Mouse (Mus musculus) heart, embryonic 13.5 days (tissue): Measurements from ENCODE around the gene Kcnk18. TPM values are rescaled to one million over a fixed set of nuclear protein-coding genes. Genes with fewer than 3 reads are reported as not detected.

Experiments
- ATAC-seq: fragments of 200-750 bp; cut with Nextera tagmentation; 2 replicates; pipeline ENCODE4 v1.8.0; 2017; ENCODE audit warnings: moderate TSS enrichment; ENCODE audit not compliant: insufficient number of reproducible peaks, low FRiP score, low TSS enrichment; ENCODE audit errors: extremely low read depth
- H3K27ac ChIP-seq: fragments of 300-500 bp; sonication (generic); replicated peaks from 2 replicates; pipeline ENCODE4 v1.5.1; 2015; ENCODE audit warnings: moderate library complexity, mild to moderate bottlenecking, inconsistent platforms
- H3K27me3 ChIP-seq: fragments of 300-500 bp; sonication (generic); replicated peaks from 2 replicates; pipeline ENCODE4 v1.6.1; 2015; ENCODE audit warnings: mild to moderate bottlenecking, inconsistent platforms
- H3K36me3 ChIP-seq: fragments of 300-500 bp; sonication (generic); 2 replicates; pipeline ENCODE4 v1.6.1; 2015; ENCODE audit warnings: mild to moderate bottlenecking, inconsistent platforms
- H3K4me1 ChIP-seq: fragments of 300-500 bp; sonication (generic); 2 replicates; pipeline ENCODE4 v1.6.1; 2015; ENCODE audit warnings: inconsistent platforms
- H3K4me2 ChIP-seq: fragments of 300-500 bp; sonication (generic); 2 replicates; pipeline ENCODE4 v1.6.1; 2015; ENCODE audit warnings: inconsistent platforms, mild to moderate bottlenecking, moderate library complexity
- H3K4me3 ChIP-seq: fragments of 300-500 bp; sonication (generic); 2 replicates; pipeline ENCODE4 v1.5.1; 2015; ENCODE audit warnings: moderate library complexity, mild to moderate bottlenecking, inconsistent platforms
- H3K9ac ChIP-seq: fragments of 300-500 bp; sonication (generic); 2 replicates; pipeline ENCODE4 v1.6.1; 2015; ENCODE audit warnings: inconsistent platforms, mild to moderate bottlenecking, moderate library complexity
- H3K9me3 ChIP-seq: fragments of 300-500 bp; sonication (generic); 2 replicates; pipeline ENCODE4 v1.6.1; 2016; ENCODE audit warnings: inconsistent platforms
- WGBS: fragments of 180-500 bp; shearing (Covaris S2); methylation state at CpG from one replicate; pipeline ENCODE4 v1.1.7; 2015; ENCODE audit warnings: mixed read lengths; 5-methylcytosine and 5-hydroxymethylcytosine counted together
- polyA plus RNA-seq: library from polyadenylated mRNA; unstranded; fragments of >200 nt; fragmentation: Nextera tagmentation; extraction: Ambion mirVana; gene quantifications from 2 replicates; pipeline ENCODE4 v1.2.1, GENCODE M21; 2015

Gene Kcnk18
- polyA plus RNA-seq, 1 experiment from 2014 or later: not detected

GRCm38 (mm10) chr19:59192491-59192890 is 26.5 kb upstream of the Kcnk18 start:
- Histone ChIP-seq H3K4me3 (no peak overlapping the region), H3K27ac (no peak overlapping the region), H3K4me2 (no peak overlapping the region), H3K27me3 (peaks cover 96% of the 10 kb centered on the region), H3K36me3 (no peaks in the 10 kb centered on the region), H3K9ac (no peak overlapping the region), H3K9me3 (no peaks in the 10 kb centered on the region), H3K4me1 (peaks cover 9% of the 10 kb centered on the region)
- WGBS: 2% methylated on average over 2 of the region's 2 CpGs
- no peak for ATAC-seq

- H3K36me3 ChIP-seq: no peaks in the 10 kb centered on the region
- WGBS: 2% methylated on average over 10 of the region's 10 CpGs
- ATAC-seq: no peak
- H3K27me3 ChIP-seq: peaks cover 96% of the 10 kb centered on the region
- H3K4me2 ChIP-seq: peak overlapping the region; percentile 63
- peaks cover 9% of the 10 kb centered on the region for H3K4me1 ChIP-seq
- no peaks in the 10 kb centered on the region for H3K9me3 ChIP-seq
- no peak overlapping the region for H3K27ac ChIP-seq
- no peak overlapping the region; the same call in 1 of the 2 replicates for H3K9ac ChIP-seq
- H3K4me3 ChIP-seq: peak overlapping the region; percentile 39
Observed at GRCm38 (mm10) chr19:59193456-59193855, 25.6 kb upstream of the Kcnk18 start.

GRCm38 (mm10) chr19:59193986-59194820 is 24.8 kb upstream of the Kcnk18 start:
- H3K9ac ChIP-seq: peak overlapping the region; percentile 47
- H3K27me3 ChIP-seq: peaks cover 92% of the 10 kb centered on the region
- H3K9me3 ChIP-seq: peaks cover under 1% of the 10 kb centered on the region; the same call in 1 of the 2 replicates
- under 1% methylated on average over 50 of the region's 50 CpGs for WGBS
- peak overlapping the region; percentile 39 for H3K4me3 ChIP-seq
- peaks cover 9% of the 10 kb centered on the region for H3K4me1 ChIP-seq
- H3K27ac ChIP-seq: no peak overlapping the region
- H3K36me3 ChIP-seq: no peaks in the 10 kb centered on the region
- peak overlapping the region; percentile 63 for H3K4me2 ChIP-seq
- ATAC-seq: no peak

- no peak overlapping the region for H3K27ac ChIP-seq
- no peak for ATAC-seq
- H3K4me1 ChIP-seq: peaks cover 9% of the 10 kb centered on the region
- peaks cover 8% of the 10 kb centered on the region for H3K9me3 ChIP-seq
- H3K36me3 ChIP-seq: no peaks in the 10 kb centered on the region
- WGBS: 16% methylated on average over 9 of the region's 9 CpGs
- H3K9ac ChIP-seq: no peak overlapping the region
- no peak overlapping the region for H3K4me2 ChIP-seq
- H3K27me3 ChIP-seq: peaks cover 86% of the 10 kb centered on the region
- H3K4me3 ChIP-seq: no peak overlapping the region
Observed at GRCm38 (mm10) chr19:59195181-59195770, 23.7 kb upstream of the Kcnk18 start.

GRCm38 (mm10) chr19:59196111-59196666 is 22.8 kb upstream of the Kcnk18 start:
- Histone ChIP-seq H3K27ac (no peak overlapping the region), H3K27me3 (peaks cover 76% of the 10 kb centered on the region), H3K4me2 (no peak overlapping the region), H3K9ac (no peak overlapping the region), H3K9me3 (peaks cover 10% of the 10 kb centered on the region), H3K36me3 (no peaks in the 10 kb centered on the region), H3K4me1 (peaks cover 9% of the 10 kb centered on the region), H3K4me3 (no peak overlapping the region; the same call in 1 of the 2 replicates)
- WGBS: 5% methylated on average over 15 of the region's 15 CpGs
- no peak for ATAC-seq

- no peak overlapping the region for H3K4me3 ChIP-seq
- H3K4me1 ChIP-seq: peaks cover 9% of the 10 kb centered on the region
- no peak overlapping the region for H3K27ac ChIP-seq
- H3K27me3 ChIP-seq: peaks cover 57% of the 10 kb centered on the region
- H3K4me2 ChIP-seq: no peak overlapping the region
- peaks cover 10% of the 10 kb centered on the region for H3K9me3 ChIP-seq
- 31% methylated on average over 7 of the region's 7 CpGs for WGBS
- H3K9ac ChIP-seq: no peak overlapping the region
- no peak for ATAC-seq
- no peaks in the 10 kb centered on the region for H3K36me3 ChIP-seq
Observed at GRCm38 (mm10) chr19:59198161-59198560, 20.9 kb upstream of the Kcnk18 start.

GRCm38 (mm10) chr19:59208475-59208874 is 10.5 kb upstream of the Kcnk18 start:
- H3K9ac ChIP-seq: no peak overlapping the region
- 30% methylated on average over 5 of the region's 5 CpGs for WGBS
- H3K27me3 ChIP-seq: peaks cover 36% of the 10 kb centered on the region
- no peak overlapping the region for H3K4me2 ChIP-seq
- no peak for ATAC-seq
- peaks cover 4% of the 10 kb centered on the region; the same call in 1 of the 2 replicates for H3K4me1 ChIP-seq
- H3K9me3 ChIP-seq: no peaks in the 10 kb centered on the region
- no peaks in the 10 kb centered on the region for H3K36me3 ChIP-seq
- no peak overlapping the region for H3K27ac ChIP-seq
- no peak overlapping the region for H3K4me3 ChIP-seq

GRCm38 (mm10) chr19:59208986-59209385 is 10.0 kb upstream of the Kcnk18 start:
- Histone ChIP-seq H3K9me3 (no peaks in the 10 kb centered on the region), H3K4me2 (no peak overlapping the region), H3K4me1 (peaks cover 4% of the 10 kb centered on the region; the same call in 1 of the 2 replicates), H3K4me3 (no peak overlapping the region), H3K9ac (no peak overlapping the region), H3K27me3 (peaks cover 33% of the 10 kb centered on the region), H3K27ac (no peak overlapping the region), H3K36me3 (no peaks in the 10 kb centered on the region)
- WGBS: 42% methylated on average over 2 of the region's 2 CpGs
- no peak for ATAC-seq

GRCm38 (mm10) chr19:59216891-59217290 is 2.1 kb upstream of the Kcnk18 start:
- Histone ChIP-seq H3K9me3 (no peaks in the 10 kb centered on the region), H3K27ac (no peak overlapping the region), H3K4me1 (peaks cover 4% of the 10 kb centered on the region; the same call in 1 of the 2 replicates), H3K4me3 (no peak overlapping the region), H3K9ac (no peak overlapping the region), H3K36me3 (no peaks in the 10 kb centered on the region), H3K4me2 (no peak overlapping the region), H3K27me3 (peaks cover 28% of the 10 kb centered on the region; the same call in 1 of the 2 replicates)
- no peak for ATAC-seq
- 78% methylated on average over 3 of the region's 3 CpGs for WGBS

GRCm38 (mm10) chr19:59221131-59221530 is 2.1 kb downstream of the Kcnk18 start:
- Histone ChIP-seq H3K4me2 (no peak overlapping the region), H3K9ac (no peak overlapping the region), H3K27ac (no peak overlapping the region), H3K9me3 (no peaks in the 10 kb centered on the region), H3K4me3 (no peak overlapping the region), H3K36me3 (no peaks in the 10 kb centered on the region), H3K27me3 (peaks cover 28% of the 10 kb centered on the region; the same call in 1 of the 2 replicates), H3K4me1 (no peaks in the 10 kb centered on the region)
- 52% methylated on average over 3 of the region's 3 CpGs for WGBS
- no peak for ATAC-seq

GRCm38 (mm10) chr19:59228376-59228775 is 9.4 kb downstream of the Kcnk18 start:
- no peaks in the 10 kb centered on the region for H3K9me3 ChIP-seq
- no peak overlapping the region for H3K27ac ChIP-seq
- no peak overlapping the region for H3K9ac ChIP-seq
- H3K36me3 ChIP-seq: no peaks in the 10 kb centered on the region
- no peak overlapping the region for H3K4me3 ChIP-seq
- no peaks in the 10 kb centered on the region for H3K4me1 ChIP-seq
- WGBS: 45% methylated on average over 3 of the region's 3 CpGs
- no peak overlapping the region for H3K4me2 ChIP-seq
- no peaks in the 10 kb centered on the region for H3K27me3 ChIP-seq
- ATAC-seq: no peak
